Mouse (Mus musculus) brain, adult 2 months (tissue): ENCODE measurements around the gene Adcy1.

Source experiments
- DNase-seq: peaks from one replicate; pipeline ENCODE4 v3.0.0; 2011; ENCODE audit warnings: low read depth, low spot score

Adcy1 gene

DNA sequence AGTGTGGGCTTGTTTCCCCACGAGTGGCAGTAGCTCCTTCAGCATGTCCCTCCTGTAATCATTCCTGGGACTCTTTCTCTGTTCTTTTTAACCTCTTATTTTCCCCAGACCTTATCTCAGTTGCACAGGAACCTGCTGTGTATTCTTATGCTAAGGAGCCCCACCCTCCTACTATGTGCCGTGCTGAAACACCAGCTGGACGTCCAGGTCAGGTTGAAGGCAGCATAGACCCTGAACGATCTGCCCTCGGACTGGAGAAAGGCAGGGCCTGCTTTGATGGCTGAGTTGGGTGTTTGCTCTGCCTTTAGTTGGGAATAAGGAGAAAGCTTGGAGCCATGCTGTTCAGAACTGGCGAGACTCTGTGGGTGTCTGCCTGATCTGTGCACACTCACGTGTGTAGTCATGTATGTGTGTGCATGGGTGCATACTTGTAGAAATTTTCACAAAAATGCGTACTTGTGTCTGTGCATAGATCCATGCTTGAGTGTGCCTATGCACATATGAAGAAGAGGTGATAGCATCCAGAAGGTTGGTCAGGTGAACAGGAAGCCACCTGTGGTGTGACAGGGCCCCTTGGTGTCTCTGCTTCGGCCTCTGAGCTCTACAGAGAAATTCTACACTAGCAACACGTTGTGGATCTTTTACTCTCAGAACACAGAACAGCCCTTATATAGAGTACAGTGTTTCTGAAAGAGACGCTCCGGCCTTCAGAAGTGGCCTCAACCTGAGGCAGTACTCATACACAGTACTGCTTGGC lies 5.4 kb downstream of the Adcy1 start:
- DNase-seq = no peak

- DNase-seq = peak; percentile 59
These were observed 6.5 kb downstream of the Adcy1 start for GRCm38 (mm10) chr11:7069762-7070161.

- DNase-seq = no peak
These were observed 8.3 kb downstream of the Adcy1 start for GRCm38 (mm10) chr11:7071617-7072016.

GRCm38 (mm10) chr11:7073556-7073955 lies 10.3 kb downstream of the Adcy1 start:
- peak; percentile 68 for DNase-seq

GRCm38 (mm10) chr11:7076510-7076909 lies 13.2 kb downstream of the Adcy1 start:
- DNase-seq = peak; percentile 61

DNA sequence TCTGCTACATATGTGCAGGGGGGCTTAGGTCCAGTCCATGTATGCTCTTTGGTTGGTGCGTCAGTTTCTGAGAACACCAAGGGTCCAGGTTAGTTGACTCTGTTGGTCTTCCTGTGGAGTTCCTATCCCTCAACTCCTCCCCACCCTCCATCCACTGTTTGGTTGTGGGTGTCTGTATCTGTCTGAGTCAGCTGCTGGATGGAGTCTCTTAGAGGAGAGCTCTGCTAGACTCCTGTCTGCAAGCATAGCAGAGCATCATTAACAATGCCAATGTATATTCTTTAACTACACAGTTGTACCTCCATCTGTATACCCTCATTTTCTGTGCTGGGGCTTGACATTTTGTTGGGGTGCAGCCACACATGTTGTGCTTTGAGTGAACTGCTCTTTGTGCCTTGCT lies 18.6 kb downstream of the Adcy1 start:
- DNase-seq = no peak

GRCm38 (mm10) chr11:7083911-7084310 lies 20.6 kb downstream of the Adcy1 start:
- no peak for DNase-seq

- peak; percentile 76 for DNase-seq
These were observed 21.9 kb downstream of the Adcy1 start for GRCm38 (mm10) chr11:7085184-7085583.

GRCm38 (mm10) chr11:7091120-7091519 lies 27.8 kb downstream of the Adcy1 start:
- no peak for DNase-seq

GRCm38 (mm10) chr11:7094844-7095243 lies 31.6 kb downstream of the Adcy1 start:
- peak; percentile 48 for DNase-seq

DNA sequence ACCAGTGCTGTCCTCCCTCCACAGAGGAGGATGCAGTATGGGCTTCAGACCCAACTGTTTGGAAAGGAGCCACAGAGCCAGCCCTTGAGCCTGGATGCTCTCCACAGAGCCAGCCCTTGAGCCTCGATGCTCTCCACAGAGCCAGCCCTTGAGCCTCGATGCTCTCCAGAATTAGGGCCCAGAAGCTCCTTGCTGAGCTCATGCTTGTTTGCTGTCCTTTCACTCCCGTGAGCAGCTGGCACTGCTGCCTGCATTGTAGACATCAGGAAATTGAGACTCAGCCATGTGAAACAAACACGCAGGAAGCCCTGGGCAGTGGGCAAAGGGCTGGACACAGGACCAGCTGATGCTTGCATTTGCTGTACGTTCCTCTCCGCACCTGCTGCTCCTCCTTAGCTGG lies 38.4 kb downstream of the Adcy1 start:
- DNase-seq = no peak

DNA sequence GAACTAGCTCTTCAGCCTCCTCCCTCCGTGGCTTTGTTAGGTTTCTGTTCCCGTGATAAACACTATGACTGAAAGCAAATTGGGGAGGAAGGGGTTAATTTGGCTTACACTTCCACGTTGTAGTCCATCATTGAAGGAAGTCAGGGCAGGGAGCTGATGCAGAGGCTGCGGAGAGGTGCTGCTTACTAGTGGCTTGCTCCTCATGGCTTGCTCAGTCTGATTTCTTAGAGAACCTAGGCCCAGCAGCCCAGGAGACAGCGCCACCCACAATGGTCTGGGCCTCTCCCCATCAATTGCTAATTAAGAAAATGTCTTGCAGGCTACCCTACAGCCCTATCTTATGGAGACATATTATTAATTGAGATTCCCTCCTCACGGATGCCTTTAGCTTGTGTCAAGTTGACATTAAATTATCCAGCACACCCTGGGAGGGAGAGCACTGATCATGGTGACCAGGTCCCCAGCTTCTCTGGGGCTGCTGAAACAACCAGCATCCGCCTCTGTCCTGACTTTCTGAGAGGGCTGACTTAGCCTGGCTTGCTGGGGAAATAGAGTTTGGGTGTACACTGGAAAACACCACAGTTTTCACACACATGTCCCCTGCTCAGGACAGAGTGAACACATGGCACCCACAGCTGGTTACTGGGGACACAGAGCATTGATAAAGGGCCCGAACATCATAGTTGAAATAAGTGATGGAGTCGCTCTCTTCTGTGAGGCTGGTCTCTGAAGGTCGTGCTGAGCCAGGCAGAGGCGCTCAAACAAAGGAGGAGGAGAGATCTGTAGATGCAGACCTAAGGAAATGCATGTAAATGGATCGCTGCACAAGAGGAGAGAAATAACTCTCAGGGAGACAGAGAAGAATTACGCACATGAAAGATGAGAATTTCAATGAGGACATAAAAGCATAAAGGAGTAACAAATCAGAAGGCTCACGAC lies 39.2 kb downstream of the Adcy1 start:
- no peak for DNase-seq

- peak; percentile 62 for DNase-seq
These were observed 42.0 kb downstream of the Adcy1 start for GRCm38 (mm10) chr11:7105337-7105736.

GRCm38 (mm10) chr11:7109131-7109530 lies 45.8 kb downstream of the Adcy1 start:
- DNase-seq = peak; percentile 76

- no peak for DNase-seq
These were observed 49.8 kb downstream of the Adcy1 start for GRCm38 (mm10) chr11:7113046-7113445.

DNA sequence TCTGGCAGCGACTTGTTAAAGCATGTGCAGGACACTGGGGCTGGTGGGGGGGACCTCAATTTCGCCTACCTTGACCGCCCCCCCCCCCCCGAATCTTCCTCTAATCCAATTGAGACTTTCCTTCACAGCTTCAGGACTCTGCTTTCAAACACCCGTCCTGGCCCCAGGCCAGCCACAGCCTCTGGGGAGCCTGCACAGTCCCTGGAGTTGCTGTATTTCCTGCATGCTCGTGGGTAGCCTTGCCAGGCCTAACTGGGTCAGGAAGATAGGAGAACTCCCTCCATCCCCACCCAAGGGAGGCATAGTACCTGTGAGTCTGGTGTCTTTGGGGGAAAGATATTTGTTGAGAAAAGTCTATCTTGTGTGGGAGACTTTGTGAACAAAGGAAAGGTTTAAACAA lies 50.4 kb downstream of the Adcy1 start:
- DNase-seq = no peak

DNA sequence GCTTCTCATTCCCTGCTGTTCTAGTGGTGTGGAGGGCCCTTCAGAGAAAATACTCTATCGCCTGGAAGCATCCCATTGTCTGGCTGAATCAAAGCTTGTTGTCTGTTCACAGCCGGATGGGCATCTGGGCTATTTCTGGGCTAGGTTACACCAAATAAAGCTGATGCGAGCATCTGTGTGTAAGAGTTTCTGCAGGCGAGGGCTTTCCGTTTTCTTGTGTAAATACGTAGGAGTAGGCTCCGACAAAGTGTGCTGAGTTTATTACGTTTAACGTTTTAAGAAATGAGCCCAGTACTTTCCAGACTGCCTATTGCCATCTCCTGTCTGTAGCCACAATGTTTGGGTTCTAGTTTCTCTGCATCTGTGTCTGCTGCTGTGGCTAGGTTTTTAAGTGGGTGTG lies 51.0 kb downstream of the Adcy1 start:
- DNase-seq = peak; percentile 76

GRCm38 (mm10) chr11:7116647-7117046 lies 53.4 kb downstream of the Adcy1 start:
- no peak for DNase-seq

- DNase-seq = peak; percentile 49
These were observed 66.2 kb downstream of the Adcy1 start for GRCm38 (mm10) chr11:7129319-7130051.

- DNase-seq = peak; percentile 81
These were observed 69.6 kb downstream of the Adcy1 start for GRCm38 (mm10) chr11:7132736-7133387.

GRCm38 (mm10) chr11:7133736-7134135 lies 70.4 kb downstream of the Adcy1 start:
- no peak for DNase-seq
